Mouse (Mus musculus) cortical plate, adult 2 months (tissue): Measurements from ENCODE around the gene Mlst8.

Source experiments
- CTCF ChIP-seq: fragments of 200-500 bp; IDR thresholded peaks from 2 replicates; pipeline ENCODE4 v1.5.1; 2011; ENCODE audit warnings: mild to moderate bottlenecking, control low read depth, low read length; ENCODE audit not compliant: insufficient read depth; ENCODE audit errors: extremely low read depth
- POLR2A ChIP-seq: fragments of 200-500 bp; IDR thresholded peaks from 2 replicates; pipeline ENCODE4 v1.6.1; 2011; ENCODE audit warnings: mild to moderate bottlenecking, low read length, control low read depth; ENCODE audit not compliant: insufficient read depth; ENCODE audit errors: extremely low read depth

- TF ChIP-seq CTCF (peak; percentile 60), POLR2A (no peak)
Observed at GRCm38 (mm10) chr17:24494627-24495335, 15.9 kb upstream of the Mlst8 start.
